Mouse (Mus musculus) E14TG2a.4 (cell line): ENCODE measurements around the gene Gm10964.

Source experiments
- CTCF ChIP-seq: conservative IDR thresholded peaks from 2 replicates; pipeline ENCODE4 v1.5.1; 2014; ENCODE audit warnings: low read length
- NANOG ChIP-seq: IDR thresholded peaks from 2 replicates; pipeline ENCODE4 v1.6.1; 2014; ENCODE audit warnings: borderline replicate concordance, low read length, mixed read lengths
- POU5F1 ChIP-seq: IDR thresholded peaks from 2 replicates; pipeline ENCODE4 v1.6.1; 2014; ENCODE audit warnings: low read length, borderline replicate concordance

DNA sequence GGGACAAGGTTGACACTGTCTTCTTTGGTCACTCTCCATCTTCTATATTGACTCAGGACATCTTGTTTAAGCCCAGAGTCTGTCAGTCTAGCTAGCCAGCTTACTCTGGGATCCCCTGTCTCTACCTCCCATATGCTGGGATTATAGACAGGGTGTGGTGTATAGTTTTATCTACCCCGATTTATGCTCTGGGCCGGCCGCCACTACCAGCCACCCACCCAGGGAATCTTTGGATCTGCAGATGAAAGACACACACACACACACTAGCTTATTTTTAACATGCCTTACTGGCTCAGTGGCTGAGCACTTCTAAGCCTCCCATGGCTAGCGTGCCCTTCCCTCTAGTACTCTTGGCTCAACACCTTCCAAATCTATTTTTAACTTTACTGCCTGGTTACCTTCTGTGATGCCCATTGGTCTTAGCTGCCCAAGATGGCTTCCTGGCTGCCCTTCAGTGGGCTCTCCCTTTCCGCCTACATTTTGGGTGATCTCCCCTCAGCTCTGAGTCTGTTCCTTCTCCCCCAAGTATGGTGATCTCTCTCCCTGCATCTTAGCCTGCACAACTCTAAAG, 29.6 kb upstream of the Gm10964 start:
- TF ChIP-seq CTCF (no peak), NANOG (no peak), POU5F1 (no peak)
